Mouse (Mus musculus): ENCODE data around the gene Hfe2.

Gene Hfe2

DNA sequence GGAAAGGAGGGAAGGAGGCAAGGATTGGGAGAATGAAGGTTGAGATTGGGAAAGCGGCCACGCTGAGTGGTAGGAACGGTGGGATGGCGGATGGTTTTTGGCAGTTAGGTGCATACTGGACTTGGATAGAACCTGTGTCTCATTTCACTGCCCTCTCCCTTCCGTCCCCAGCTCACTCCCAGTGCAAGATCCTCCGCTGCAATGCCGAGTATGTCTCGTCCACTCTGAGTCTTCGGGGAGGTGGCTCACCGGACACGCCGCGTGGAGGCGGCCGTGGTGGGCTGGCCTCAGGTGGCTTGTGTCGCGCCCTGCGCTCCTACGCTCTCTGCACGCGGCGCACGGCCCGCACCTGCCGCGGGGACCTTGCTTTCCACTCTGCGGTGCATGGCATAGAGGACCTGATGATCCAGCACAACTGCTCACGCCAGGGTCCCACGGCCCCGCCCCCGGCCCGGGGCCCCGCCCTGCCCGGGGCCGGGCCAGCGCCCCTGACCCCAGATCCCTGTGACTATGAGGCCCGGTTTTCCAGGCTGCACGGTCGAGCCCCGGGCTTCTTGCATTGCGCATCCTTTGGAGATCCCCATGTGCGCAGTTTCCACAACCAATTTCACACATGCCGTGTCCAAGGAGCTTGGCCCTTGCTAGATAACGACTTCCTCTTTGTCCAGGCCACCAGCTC is 2.0 kb downstream of the Hfe2 start:
- 4% methylated on average over 44 of the region's 44 CpGs for WGBS

GRCm38 (mm10) chr3:96528506-96528905 is 3.5 kb downstream of the Hfe2 start:
- WGBS = 67% methylated on average over 9 of the region's 9 CpGs

DNA sequence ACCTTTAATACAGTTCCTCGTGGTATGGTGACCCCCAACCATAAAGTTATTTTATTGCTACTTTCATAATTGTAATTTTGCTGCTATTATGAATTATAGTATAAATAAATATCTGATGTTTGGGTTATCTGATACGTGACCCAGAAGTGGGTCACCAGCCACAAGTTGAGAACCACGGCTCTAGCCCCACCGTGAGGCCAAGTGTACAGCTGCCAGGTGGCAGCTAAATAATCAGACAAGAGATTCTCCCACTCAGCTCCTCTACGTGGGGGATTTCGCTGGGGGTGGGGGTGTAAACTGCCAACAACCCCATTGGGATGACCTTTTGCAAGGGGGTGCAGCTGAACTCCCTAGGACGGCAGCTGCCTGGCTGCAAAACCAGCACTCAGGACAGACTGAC is 7.1 kb downstream of the Hfe2 start:
- 64% methylated on average over 7 of the region's 7 CpGs for WGBS

DNA sequence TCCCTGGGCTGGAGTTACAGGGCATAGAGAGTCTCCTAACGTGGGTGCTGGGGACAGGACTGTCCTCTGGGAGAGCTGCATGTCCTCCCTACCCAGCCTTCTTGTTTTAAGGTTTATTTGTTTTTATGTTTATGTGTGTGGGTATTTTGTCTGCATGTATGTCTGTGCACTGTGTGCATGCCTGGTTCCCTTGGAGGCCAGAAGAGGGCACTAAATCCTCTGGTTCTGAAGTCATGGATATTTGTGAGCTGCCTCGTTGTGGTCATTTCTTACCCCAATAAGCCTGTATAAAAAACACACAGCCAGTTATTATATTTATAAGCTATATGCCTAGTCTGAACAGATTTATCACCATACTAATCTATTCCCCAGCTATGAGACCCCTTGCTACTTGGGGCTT is 9.3 kb downstream of the Hfe2 start:
- 56% methylated on average over 2 of the region's 2 CpGs for WGBS

DNA sequence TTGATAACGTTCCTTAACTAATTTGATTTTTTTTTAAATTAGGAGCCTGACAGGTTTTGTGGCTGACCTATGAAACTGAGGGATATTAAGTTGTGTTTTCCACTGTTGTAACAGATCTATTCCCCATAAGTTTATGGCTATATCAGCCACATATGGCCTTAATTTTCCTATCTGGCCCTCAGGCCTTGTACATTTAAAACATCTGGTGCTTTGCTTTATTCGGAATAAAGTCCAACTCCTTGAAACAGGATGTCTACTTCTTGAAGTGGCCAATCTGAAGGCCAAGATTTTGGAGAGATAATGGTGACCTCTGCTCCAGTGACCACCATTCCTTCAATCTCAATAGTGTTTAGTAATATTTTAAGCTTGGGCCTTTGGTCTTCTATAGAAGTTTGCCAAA is 14.3 kb downstream of the Hfe2 start:
- 91% methylated on average over 2 of the region's 2 CpGs for WGBS

DNA sequence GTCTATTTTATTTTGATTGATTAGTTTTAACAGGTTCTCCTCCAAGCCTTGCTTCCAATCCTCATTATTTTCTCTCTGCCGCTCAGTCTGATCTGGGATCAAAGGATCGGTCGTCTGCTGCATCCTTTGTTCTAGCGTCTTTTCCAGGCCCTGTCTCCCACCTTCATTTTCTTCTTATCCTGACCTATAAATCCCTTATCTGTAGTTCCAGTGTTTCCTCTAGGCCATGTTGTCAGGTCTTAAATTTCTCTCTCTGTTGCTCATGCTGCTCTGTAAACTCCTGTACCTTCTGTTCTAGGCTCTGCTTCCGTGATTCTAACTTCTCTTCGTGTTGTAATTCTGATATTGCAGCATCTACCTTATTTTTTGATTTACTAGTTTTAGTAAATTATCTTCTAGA is 15.8 kb downstream of the Hfe2 start:
- 67% methylated on average over 6 of the region's 6 CpGs for WGBS

DNA sequence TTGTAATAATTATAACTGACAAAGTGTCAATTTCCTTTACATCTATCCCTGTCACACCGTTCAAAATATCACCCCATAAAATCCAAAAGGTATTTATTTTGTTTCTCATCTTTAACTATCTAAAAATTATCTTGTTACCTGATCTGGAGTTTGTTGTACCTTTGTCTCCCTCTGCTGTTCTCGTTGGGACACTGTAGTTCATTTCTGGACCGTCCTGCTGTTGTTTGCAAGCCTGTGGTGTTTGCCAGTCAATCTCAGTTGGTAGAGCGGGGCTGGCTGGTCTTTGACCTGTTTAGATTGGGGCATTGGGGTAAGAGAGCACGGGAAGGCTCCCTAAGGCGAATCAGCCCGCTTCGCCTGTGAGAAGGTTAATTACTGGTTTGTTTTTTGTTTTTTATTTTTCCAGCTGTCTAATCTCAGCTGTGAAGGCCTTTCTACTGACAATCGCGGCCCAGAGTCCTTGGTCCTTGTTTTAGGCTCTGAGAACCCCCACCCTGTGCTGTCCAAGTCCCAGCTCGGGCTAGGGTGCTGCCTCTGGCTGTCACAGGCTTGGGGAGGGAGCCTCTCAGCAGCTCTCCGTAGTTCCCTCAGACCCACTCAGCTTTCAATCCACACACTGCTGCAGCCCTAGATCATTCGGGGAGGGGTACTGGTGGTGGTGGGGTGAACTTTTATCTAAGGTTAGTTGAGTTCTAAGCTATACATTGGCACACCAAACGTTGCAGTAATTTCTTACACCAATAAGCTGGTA is 16.5 kb downstream of the Hfe2 start:
- 40% methylated on average over 14 of the region's 14 CpGs for WGBS

DNA sequence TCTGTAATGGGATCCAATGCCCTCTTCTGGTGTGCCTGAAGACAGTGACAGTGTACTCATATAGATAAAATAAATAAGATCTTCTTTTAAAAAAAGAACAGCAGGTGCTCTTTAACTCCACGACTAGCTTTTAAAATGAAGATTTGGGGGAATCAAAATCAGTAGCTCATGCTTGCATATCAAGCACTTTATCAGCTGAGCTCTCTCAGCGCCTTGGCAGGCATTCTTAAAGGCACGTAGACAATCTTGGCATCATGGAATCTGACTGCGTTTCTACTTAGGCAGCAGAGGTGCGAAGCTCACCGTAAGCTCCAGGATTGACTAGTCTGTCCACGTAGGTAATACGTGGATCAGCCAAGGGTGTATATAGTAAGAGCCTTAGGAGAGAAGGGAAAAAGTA is 17.6 kb downstream of the Hfe2 start:
- WGBS = 64% methylated on average over 8 of the region's 8 CpGs

DNA sequence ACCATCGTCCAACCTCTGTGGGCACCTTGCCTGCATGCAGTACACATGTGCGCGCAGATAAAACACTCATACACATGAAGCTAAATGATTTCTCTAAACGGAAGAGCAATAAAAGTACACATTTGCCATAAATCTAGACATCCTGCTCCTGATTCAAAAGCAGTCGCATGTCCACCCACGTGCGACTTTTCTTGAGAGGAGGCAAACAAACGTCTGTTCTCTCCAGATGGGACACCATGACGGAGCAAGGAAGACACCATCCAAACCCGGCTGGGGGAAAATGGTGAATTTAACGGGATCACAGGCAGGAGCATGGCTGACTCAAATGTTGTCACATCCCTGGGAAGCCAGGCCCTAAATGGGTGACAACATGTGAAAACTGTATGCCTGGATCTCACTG is 18.4 kb downstream of the Hfe2 start:
- 69% methylated on average over 11 of the region's 11 CpGs for WGBS

GRCm38 (mm10) chr3:96545565-96545964 is 20.6 kb downstream of the Hfe2 start:
- WGBS = 39% methylated on average over 1 of the region's 1 CpGs

DNA sequence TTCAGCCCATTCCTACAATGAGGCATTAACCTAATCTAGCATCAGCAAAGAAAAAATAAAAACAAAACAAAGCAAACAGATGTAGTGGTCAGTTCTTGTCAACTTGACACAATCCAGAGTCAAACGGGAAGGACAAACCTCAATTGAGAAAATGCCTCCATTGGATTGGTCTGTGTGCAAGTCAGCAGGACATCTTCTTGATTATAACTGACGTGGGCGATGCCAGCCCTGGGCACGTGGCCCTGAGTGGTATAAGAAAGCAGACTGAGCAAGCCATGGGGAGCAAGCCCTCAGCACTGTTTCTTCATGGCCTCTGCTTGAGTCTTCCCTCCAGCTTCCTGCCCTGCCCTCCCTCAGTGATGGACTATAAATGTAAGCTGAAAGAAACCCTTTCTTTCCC is 21.9 kb downstream of the Hfe2 start:
- WGBS = 45% methylated on average over 4 of the region's 4 CpGs

DNA sequence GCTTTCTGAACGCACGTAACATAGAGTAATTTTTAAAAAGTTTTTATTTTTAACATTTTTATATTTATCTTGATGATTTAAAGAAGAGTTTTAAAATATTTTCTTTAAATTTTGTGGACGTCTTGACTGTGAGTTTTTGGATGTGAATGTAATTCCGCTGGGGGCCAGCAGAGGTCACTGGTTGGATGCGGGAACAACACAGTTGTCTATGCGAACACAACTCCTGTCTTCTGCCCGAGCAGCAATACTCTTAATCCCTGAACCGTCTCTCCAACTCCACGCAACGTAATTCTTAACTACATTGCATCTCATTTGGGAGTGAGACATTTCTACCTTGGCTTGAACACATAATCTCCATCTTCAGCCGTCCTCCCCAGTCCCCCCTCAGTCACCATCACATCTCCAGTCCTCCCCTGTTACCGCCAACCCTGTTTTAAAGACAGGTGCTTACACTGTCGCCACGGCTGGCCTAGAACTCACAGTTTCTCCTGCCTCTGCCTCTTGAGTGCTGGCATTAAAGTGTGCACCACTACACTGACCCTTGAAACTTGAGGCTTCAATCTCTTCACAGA is 22.5 kb downstream of the Hfe2 start:
- 9% methylated on average over 14 of the region's 14 CpGs for WGBS

DNA sequence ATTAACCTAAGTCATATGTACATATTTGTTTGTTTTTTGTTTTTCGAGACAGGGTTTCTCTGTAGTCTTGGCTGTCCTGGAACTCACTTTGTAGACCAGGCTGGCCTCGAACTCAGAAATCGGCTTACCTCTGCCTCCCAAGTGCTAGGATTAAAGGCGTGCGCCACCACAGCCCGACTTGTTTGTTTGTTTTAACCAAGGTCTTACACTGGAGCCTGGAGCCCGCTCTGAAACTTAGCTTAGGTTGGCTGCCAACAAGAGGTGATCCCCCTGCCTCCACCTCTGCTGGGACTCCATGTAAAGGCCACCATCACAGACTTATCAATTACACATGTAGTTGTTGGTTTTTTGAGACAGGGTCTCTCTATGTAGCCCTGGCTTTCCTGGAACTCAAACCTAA is 23.9 kb downstream of the Hfe2 start:
- 91% methylated on average over 7 of the region's 7 CpGs for WGBS

GRCm38 (mm10) chr3:96549346-96549745 is 24.4 kb downstream of the Hfe2 start:
- WGBS = 78% methylated on average over 5 of the region's 5 CpGs

- 5% methylated on average over 8 of the region's 8 CpGs for WGBS
These were observed 26.2 kb downstream of the Hfe2 start for GRCm38 (mm10) chr3:96551203-96551602.

GRCm38 (mm10) chr3:96551890-96552289 is 26.9 kb downstream of the Hfe2 start:
- 64% methylated on average over 7 of the region's 7 CpGs for WGBS

DNA sequence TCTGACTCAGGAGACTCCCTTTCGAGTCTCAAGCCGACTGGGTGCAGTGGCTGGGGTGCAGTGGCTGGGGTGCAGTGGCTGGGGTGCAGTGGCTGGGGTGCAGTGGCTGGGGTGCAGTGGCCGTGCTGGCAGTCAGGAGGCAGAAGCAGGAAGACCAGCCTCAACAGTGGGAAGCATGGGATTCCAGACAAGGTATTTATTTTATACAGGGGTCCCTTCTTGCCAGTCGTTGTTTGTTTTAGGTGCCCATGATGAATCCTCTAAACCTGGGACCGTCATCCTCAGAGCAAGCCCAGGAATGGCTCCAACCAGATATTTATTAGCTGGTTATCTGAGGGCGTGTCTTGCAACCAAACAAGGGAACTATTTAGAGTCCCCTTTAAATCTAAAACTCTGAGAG is 28.6 kb downstream of the Hfe2 start:
- 88% methylated on average over 6 of the region's 6 CpGs for whole genome bisulfite sequencing

- 92% methylated on average over 6 of the region's 6 CpGs for WGBS
These were observed 29.3 kb downstream of the Hfe2 start for GRCm38 (mm10) chr3:96554251-96554650.

DNA sequence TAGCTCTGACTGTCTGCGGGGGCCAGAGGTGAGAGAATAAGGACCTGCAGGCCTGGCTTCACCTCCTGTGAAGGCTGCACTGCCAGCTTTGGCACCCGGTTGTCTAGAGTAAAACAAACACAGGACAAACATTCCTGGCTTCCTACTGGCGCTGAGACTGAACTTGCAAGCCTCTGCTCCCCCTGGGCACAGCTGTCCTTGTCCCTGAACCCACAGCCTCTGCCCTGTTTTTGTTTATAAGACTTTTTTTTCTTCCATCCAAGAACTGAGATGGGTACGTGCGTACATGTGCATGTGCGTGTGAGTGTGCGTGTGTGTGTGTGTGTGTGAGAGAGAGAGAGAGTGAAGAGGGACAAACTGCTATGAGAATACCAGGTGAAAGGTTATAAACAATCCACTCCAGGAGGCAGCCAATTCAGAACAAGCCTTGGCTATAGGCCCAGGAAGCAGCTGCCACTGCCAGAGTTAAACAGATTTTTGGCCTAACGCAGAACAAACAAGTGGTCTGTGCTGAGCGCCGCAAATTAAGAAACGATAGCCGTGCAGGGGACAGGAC is 30.1 kb downstream of the Hfe2 start:
- 52% methylated on average over 12 of the region's 12 CpGs for WGBS

GRCm38 (mm10) chr3:96555999-96556614 is 31.1 kb downstream of the Hfe2 start:
- 82% methylated on average over 15 of the region's 15 CpGs for WGBS

GRCm38 (mm10) chr3:96556651-96557635 is 32.0 kb downstream of the Hfe2 start:
- WGBS = 11% methylated on average over 22 of the region's 22 CpGs

Measured in cerebral cortex, adult 2 months (tissue).